Mouse (Mus musculus) spleen, adult 2 months (tissue): ENCODE measurements at regions not wholly inside any gene's neighbourhood (a gene's known extent, or its start where the extent isn't known, plus 50 kb on each side); places are given as distances from the start of the nearest gene placed in this dataset.

Source experiments
- CTCF ChIP-seq: fragments of 200-500 bp; IDR thresholded peaks from 2 replicates; pipeline ENCODE4 v1.5.1; 2011; ENCODE audit warnings: mild to moderate bottlenecking, inconsistent platforms; ENCODE audit not compliant: insufficient read depth, insufficient read length, insufficient replicate concordance; ENCODE audit errors: extremely low read depth
- POLR2A ChIP-seq: fragments of 200-500 bp; IDR thresholded peaks from 2 replicates; pipeline ENCODE4 v1.6.1; 2011; ENCODE audit warnings: low read depth, low read length, inconsistent platforms

GRCm38 (mm10) chr1:177670576-177670975 lies 59.0 kb upstream of the 1700016C15Rik start:
- no peak for TF ChIP-seq CTCF
- no peak for TF ChIP-seq POLR2A
